Mouse (Mus musculus) ES-Bruce4 (cell line): Measurements from ENCODE around the gene Cerk. TPM values are rescaled to one million over a fixed set of nuclear protein-coding genes. Genes with fewer than 3 reads are reported as not detected.
"Not testable (repeated sequence)": the region's sequence is repeated elsewhere in the genome, so short reads cannot be mapped to it uniquely, and the experiment has no call there.

Experiments
- H3K27ac ChIP-seq: 2 replicates; pipeline ENCODE4 v1.5.1; 2012; ENCODE audit warnings: low read length, inconsistent platforms; ENCODE audit not compliant: insufficient read depth
- H3K27me3 ChIP-seq: 2 replicates; pipeline ENCODE4 v1.6.1; 2012; ENCODE audit warnings: mild to moderate bottlenecking, low read length, inconsistent platforms; ENCODE audit not compliant: control insufficient read depth, poor library complexity, insufficient read depth, severe bottlenecking
- H3K36me3 ChIP-seq: 2 replicates; pipeline ENCODE4 v1.6.1; 2012; ENCODE audit warnings: inconsistent platforms, mild to moderate bottlenecking, low read length, moderate library complexity; ENCODE audit not compliant: control insufficient read depth, poor library complexity, insufficient read depth, severe bottlenecking
- H3K4me1 ChIP-seq: one replicate; pipeline ENCODE4 v1.8.1; 2011; ENCODE audit warnings: low read length; ENCODE audit not compliant: control insufficient read depth, insufficient read depth
- H3K4me3 ChIP-seq: 2 replicates; pipeline ENCODE4 v1.5.1; 2011; ENCODE audit warnings: low read depth, mild to moderate bottlenecking, low read length
- H3K9ac ChIP-seq: 2 replicates; pipeline ENCODE4 v1.6.1; 2012; ENCODE audit warnings: low read depth, mild to moderate bottlenecking, inconsistent platforms; ENCODE audit not compliant: poor library complexity, severe bottlenecking
- H3K9me3 ChIP-seq: replicated peaks from 2 replicates; pipeline ENCODE4 v1.6.1; 2012; ENCODE audit warnings: mild to moderate bottlenecking, low read length, inconsistent platforms; ENCODE audit not compliant: control insufficient read depth, poor library complexity, insufficient read depth, severe bottlenecking
- CTCF ChIP-seq: IDR thresholded peaks from one replicate; pipeline ENCODE4 v1.8.1; 2011; ENCODE audit warnings: low read depth, low read length
- EP300 ChIP-seq: IDR thresholded peaks from 2 replicates; pipeline ENCODE4 v1.6.1; 2011; ENCODE audit warnings: low read depth, low read length; ENCODE audit not compliant: insufficient read depth
- POLR2A ChIP-seq: IDR thresholded peaks from one replicate; pipeline ENCODE4 v1.8.1; 2011; ENCODE audit warnings: low read length; ENCODE audit not compliant: insufficient read depth
- polyA plus RNA-seq: library from polyadenylated mRNA; stranded (reverse); fragments of >200 nt; gene quantifications from 2 replicates; pipeline ENCODE4 v1.2.4, GENCODE M21; 2011; ENCODE audit warnings: low read depth; ENCODE audit not compliant: missing spikeins, insufficient read depth, insufficient read length

Gene Cerk
- polyA plus RNA-seq, 1 experiment = 5.5 TPM

GRCm38 (mm10) chr15:86221369-86221768 lies 35.4 kb upstream of the Cerk start:
- Histone ChIP-seq H3K36me3 (no peaks in the 10 kb centered on the region), H3K27ac (no peak overlapping the region), H3K27me3 (no peaks in the 10 kb centered on the region), H3K9ac (no peak overlapping the region), H3K4me1 (no peaks in the 10 kb centered on the region), H3K9me3 (no peaks in the 10 kb centered on the region), H3K4me3 (no peak overlapping the region)
- no peak for TF ChIP-seq CTCF
- TF ChIP-seq POLR2A = no peak
- no peak for TF ChIP-seq EP300

- H3K4me1 ChIP-seq = no peaks in the 10 kb centered on the region
- H3K27ac ChIP-seq = no peak overlapping the region
- TF ChIP-seq EP300 (no peak), CTCF (no peak), POLR2A (no peak)
- H3K36me3 ChIP-seq = no peaks in the 10 kb centered on the region
- no peak overlapping the region for H3K9ac ChIP-seq
- H3K9me3 ChIP-seq = no peaks in the 10 kb centered on the region
- no peak overlapping the region for H3K4me3 ChIP-seq
- H3K27me3 ChIP-seq = no peaks in the 10 kb centered on the region
Observed at GRCm38 (mm10) chr15:86220715-86221114, 34.8 kb upstream of the Cerk start.

- Histone ChIP-seq H3K27me3 (no peaks in the 10 kb centered on the region), H3K36me3 (no peaks in the 10 kb centered on the region), H3K4me1 (peaks cover 1% of the 10 kb centered on the region), H3K27ac (no peak overlapping the region), H3K9me3 (no peaks in the 10 kb centered on the region), H3K4me3 (no peak overlapping the region), H3K9ac (no peak overlapping the region)
- TF ChIP-seq EP300 = no peak
- no peak for TF ChIP-seq CTCF
- TF ChIP-seq POLR2A = no peak
Observed at GRCm38 (mm10) chr15:86220229-86220630, 34.3 kb upstream of the Cerk start.

GRCm38 (mm10) chr15:86219534-86220228 lies 33.7 kb upstream of the Cerk start:
- TF ChIP-seq CTCF (no peak), POLR2A (no peak), EP300 (no peak)
- no peaks in the 10 kb centered on the region for H3K36me3 ChIP-seq
- H3K27ac ChIP-seq = no peak overlapping the region
- no peak overlapping the region for H3K9ac ChIP-seq
- H3K9me3 ChIP-seq = no peaks in the 10 kb centered on the region
- peaks cover 3% of the 10 kb centered on the region for H3K4me1 ChIP-seq
- no peaks in the 10 kb centered on the region for H3K27me3 ChIP-seq
- no peak overlapping the region for H3K4me3 ChIP-seq

GRCm38 (mm10) chr15:86216641-86217040 lies 30.7 kb upstream of the Cerk start:
- not testable (repeated sequence) for H3K27ac ChIP-seq, H3K36me3 ChIP-seq, H3K4me1 ChIP-seq, H3K27me3 ChIP-seq, H3K4me3 ChIP-seq, H3K9me3 ChIP-seq, H3K9ac ChIP-seq

- Histone ChIP-seq H3K27ac (no peak overlapping the region), H3K36me3 (peaks cover 3% of the 10 kb centered on the region; the same call in 1 of the 2 replicates), H3K4me1 (peaks cover 3% of the 10 kb centered on the region), H3K9me3 (no peaks in the 10 kb centered on the region), H3K27me3 (no peaks in the 10 kb centered on the region), H3K9ac (peak overlapping the region; percentile 61), H3K4me3 (peak overlapping the region; percentile 88)
- no peak for TF ChIP-seq EP300
- no peak for TF ChIP-seq POLR2A
- no peak for TF ChIP-seq CTCF
Observed at GRCm38 (mm10) chr15:86214549-86215201, 28.7 kb upstream of the Cerk start.
